Mouse (Mus musculus) frontal cortex, postnatal 36 days (tissue): ENCODE measurements around the gene Tas2r144.

Experiments used
- DNase-seq, 2 experiments: peaks; one replicate each; pipeline ENCODE4 v3.0.0; 2022; ENCODE audit warnings: low spot score in 2 of 2

The Tas2r144 gene

DNA sequence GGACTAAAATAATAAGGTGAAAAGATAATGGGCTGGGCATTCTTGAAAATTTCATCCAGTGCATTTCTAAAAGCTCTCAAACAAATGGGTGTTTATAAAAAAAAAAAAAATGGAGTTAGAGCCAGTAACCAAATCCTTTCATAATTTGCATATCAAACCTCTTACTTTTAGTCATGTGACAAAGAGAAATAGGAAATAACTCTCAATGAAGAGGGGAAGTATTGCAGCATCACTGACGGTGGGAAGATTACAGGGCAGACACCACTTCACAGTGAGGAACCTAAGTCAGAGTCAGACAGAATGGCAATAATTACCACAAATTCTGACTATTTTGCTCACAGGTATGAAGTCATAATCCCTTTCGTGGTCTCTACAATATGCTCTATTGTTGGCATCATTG, at the start of gene Tas2r144:
TSS of gene Tas2r144 (plus strand) at position 301 of the 400 bp plus-strand sequence.
- DNase-seq: no peak

DNA sequence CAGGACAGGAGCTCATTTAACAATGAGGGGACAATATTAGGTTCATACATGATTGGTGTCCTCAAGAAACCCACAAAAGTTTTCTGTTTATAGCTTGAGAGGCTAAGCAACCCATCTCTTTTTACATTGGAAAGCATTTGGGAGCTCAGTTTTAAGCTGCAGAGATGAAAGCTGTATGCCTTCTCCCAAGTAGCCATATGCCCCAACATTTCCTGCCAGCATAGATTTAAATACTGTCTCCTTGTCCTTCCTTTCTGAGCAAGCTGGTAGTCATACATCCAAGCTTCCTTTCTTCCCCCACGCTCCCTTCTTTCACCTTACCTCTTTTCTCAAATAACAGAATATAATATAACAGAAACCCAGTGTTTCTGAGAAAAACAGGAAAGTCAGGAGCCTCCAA, 32.7 kb upstream of the Tas2r144 start:
- peak in 1 of 2 experiments; percentile 59 for DNase-seq

- no peak for DNase-seq
Measured at GRCm38 (mm10) chr6:42186230-42186629, 28.9 kb upstream of the Tas2r144 start.

GRCm38 (mm10) chr6:42197710-42198109, 17.4 kb upstream of the Tas2r144 start:
- DNase-seq: peak in 1 of 2 experiments; percentile 70

- DNase-seq: peak in 1 of 2 experiments; percentile 23
Measured at GRCm38 (mm10) chr6:42199498-42199897, 15.6 kb upstream of the Tas2r144 start.

DNA sequence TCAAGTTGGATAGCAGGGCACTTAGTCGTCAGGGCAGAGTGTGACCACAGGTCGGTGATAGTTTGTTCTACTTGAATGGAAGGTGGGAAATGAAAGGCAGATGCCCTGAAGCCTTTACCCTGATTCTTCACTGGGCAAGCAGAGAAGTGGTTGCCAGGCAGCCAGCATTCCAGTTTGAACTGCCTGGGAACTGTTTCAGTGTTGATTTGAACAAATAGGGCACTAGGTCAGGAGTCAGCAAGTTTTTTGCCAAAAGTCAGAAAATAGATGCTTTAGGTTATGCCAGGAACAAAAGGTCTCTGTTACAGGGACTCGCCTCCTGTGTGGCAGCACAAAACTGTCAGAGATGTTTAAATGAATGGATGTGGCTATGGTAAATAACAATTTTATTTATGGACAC, 7.2 kb downstream of the Tas2r144 start:
- no peak for DNase-seq

DNA sequence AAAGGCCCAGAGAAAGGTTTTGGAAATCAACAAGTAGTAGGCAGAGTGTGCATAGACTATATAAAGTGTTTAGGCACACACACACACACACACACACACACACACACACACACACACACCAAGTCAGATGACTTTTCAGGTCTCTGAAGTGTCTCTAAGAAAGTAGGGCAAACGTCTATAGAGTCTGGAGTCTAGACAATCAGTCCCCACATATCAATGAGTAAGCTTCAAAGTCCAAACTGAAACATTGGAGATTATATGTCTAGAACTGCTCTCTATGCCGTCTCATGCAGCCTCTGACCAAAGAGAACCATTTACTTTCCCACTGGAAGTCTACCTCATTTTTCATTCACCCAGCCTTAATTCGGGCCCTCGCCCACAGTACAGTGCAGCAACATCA, 9.9 kb downstream of the Tas2r144 start:
- DNase-seq: no peak

DNA sequence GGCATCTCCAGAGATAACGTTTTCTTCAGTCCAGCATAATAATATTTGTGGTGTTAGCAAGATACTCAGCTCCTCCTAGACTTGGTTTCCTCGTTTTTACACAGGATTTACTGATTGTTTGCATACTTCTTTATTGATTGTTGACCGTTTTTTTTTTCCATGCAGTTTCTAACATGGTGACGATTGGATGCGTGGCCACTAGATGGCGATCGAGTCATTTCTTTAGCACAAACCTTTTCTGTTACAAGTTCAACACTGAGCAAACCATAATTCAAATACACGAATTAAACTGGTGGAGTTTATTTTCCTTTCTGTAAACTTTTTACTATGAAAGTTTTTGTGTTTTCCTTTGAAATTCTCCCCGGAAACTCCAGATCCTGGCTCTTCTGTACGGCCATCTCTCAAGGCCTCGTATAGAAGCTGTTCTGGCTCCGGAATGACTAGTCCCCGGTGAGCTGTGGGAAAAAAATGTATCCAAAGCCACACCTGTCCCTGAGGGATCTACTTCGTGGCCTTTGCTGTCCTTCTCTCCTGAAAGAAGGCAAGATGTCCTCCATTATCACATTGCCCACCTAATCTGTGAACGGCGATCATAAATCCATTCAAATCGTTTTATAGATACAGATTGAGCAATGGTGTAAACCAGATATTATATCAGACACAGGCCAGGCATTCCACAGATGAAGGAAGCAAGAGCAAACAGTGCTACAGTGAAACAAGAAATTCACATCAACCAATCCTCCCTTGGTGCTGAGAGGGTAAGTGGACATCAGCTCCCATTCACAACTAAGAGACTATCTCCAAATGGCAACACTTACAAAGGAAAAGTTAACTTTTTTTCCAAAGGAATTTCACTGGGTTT, 12.3 kb downstream of the Tas2r144 start:
- peak; percentile 42 to 76 for DNase-seq

DNA sequence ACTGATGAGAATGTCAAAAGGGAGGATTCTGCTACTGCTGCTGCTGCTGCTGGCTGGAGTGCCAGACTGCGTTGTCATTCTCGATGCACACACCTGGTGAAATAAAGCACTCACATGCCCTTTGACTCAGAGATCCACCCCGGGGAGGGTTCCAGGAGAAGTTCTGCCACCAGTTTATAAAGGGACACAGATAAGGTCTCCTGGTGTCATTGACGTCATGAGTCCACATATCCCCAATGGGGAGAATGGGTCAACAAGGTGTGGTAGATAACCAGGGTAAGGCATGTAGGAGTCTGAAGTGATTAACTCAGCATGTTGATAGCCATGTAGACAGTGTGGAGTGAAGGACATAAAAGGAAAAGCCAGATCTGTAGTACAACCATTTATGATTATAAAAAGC, 14.5 kb downstream of the Tas2r144 start:
- DNase-seq: no peak

- DNase-seq: peak; percentile 36 to 74
Measured at GRCm38 (mm10) chr6:42231191-42231590, 16.1 kb downstream of the Tas2r144 start.

GRCm38 (mm10) chr6:42237276-42237805, 22.2 kb downstream of the Tas2r144 start:
- peak; percentile 36 to 69 for DNase-seq

DNA sequence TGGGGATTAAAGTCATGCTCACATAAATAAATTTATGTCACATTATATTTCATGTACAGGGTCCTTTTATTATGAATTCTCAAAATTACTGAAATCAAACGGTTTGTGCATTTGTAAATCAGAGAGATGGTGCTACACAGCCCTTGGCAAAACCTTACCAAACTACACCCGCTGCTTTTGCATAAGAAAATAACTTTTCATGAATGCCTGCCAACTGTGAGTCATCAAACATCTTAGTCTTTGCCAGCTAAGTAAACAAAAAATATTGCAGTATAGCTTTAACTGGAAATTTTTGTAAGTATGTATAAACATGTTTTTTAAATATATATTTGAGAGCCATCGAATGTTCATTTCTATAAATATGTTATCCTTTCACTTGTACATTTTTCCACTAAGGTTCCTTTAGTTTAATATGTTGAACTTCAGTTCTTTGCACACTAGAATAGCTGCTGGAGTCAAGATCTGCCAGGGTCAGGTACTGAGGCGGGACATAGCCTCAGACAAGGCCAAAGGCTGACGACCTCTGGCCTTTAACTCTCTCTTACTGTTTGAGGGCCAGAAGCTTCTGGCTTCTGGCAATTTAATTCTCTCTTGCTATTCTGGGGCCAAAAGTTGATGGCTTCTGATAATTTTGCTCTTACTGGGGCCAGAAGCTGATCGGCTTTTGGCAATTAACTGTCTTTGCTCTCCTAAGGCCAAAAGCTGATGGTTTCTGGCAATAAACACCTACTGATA, 26.4 kb downstream of the Tas2r144 start:
- no peak for DNase-seq

- peak; percentile 47 to 65 for DNase-seq
Measured at GRCm38 (mm10) chr6:42245711-42246353, 30.7 kb downstream of the Tas2r144 start, which contains the start of gene Gstk1. Gene Gstk1 (plus strand): TSS chr6:42245935.

DNA sequence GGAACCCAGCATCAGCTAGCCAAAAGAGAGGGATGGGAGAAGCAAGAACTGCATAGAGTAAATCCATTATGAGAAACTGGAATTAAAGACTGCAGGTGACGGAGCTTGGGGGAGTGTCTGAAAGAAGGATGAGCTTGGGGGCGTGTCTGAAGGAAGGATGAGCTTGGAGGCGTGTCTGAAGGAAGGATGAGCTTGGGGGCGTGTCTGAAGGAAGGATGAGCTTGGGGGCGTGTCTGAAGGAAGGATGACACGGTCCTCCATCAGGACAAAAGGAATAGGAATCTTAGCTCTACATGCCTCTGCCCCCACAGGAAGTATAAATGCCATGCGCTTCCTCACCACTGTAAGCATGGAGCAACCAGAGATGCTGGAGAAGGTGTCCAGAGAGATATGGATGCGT, 32.0 kb downstream of the Tas2r144 start:
- DNase-seq: no peak

DNA sequence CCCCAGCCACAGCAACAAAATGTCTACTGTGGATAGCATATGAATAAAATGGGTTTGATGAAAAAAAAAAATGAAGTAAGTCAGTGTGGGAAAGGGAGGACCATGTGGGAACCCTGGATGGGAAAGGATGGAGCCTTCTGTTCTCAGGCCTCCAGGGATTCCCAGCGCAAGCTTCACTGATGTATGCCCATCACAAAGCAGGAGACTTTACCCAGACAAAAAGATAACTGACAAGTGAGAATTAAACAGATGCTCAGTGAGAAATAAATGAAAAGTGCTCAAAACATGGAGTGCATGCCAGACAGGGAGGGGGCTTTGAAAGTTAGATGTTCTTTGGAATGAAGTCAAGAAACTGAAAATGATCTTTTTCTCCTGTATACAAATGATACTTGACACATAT, 32.9 kb downstream of the Tas2r144 start:
- no peak for DNase-seq

GRCm38 (mm10) chr6:42251791-42252190, 36.7 kb downstream of the Tas2r144 start:
- DNase-seq: no peak

DNA sequence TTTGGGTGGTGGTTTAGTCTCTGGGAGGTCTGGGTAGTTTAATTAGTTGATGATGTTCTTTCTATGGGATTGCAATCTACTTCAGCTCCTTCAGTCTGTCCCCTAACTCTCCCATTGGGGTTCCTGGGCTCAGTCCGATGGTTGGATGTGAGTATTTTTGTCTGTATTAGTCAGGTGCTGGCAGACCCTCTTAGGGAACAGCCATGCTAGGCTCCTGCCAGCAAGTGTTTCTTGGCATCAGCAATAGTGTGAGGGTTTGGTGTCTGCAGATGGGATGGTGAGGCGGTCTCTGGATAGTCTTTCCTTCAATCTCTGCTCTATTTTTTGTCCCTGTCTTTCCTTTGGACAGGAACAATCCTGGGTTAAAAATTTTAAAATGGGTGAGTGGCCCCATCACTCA, 38.0 kb downstream of the Tas2r144 start:
- no peak for DNase-seq

DNA sequence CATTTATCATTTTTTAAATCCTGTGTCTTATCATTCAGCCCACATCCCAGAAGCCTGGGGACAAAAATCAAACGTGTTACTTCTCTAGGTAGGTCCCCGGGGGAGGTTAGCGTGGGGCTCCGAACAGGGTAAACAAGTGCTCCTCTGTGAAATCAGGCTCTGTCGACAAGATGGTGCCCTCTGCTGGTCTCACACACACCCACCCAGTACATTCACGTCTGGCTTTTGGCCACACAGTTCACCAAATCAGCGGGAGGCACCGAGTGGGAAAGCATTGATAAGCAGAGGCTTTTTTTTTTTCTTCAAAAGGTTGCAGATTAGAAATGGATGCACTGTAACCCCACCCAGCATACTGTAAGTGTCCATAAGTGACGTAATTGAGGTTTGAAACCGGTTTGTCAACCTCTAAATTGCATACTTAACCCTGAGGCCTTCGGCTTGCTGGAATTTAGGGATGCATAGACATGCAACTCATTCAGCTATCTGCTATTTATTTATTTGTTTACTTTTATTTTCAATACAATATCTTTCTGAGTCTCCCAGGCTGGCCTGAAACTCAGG, 42.3 kb downstream of the Tas2r144 start:
- DNase-seq: peak; percentile 44 to 51

DNA sequence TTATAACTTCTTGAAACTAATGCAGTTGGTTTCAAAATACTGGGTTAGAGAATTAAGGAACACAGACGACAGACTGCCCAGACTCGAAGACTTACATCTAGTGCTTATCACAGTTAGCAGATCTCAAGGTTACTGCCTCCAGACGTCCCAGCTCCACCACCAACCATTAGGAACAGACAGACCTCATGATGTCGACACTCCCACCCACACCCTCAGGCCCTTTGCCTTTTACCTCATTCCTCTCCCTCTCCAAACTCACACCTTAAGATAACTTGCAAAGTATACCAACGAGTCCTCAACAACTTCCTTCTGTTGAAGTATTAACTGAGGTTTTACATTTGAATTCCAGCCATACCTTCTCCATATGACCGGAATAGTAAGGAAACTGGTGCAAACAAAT, 45.3 kb downstream of the Tas2r144 start:
- DNase-seq: no peak

GRCm38 (mm10) chr6:42261524-42262170, 46.5 kb downstream of the Tas2r144 start, which contains the start of gene Tmem139:
Gene Tmem139 (plus strand): TSS chr6:42261970.
- no peak for DNase-seq
